Mouse (Mus musculus) kidney, postnatal 10 days (tissue): ENCODE data around the gene C1qtnf12.

Experiments used
- DNase-seq: peaks from one replicate; pipeline ENCODE4 v3.0.0; 2021; ENCODE audit warnings: mixed read lengths

C1qtnf12 gene

GRCm38 (mm10) chr4:155962167-155962971 is at the start of gene C1qtnf12:
C1qtnf12 (plus strand) TSS chr4:155962318.
- peak; percentile 75 for DNase-seq

DNA sequence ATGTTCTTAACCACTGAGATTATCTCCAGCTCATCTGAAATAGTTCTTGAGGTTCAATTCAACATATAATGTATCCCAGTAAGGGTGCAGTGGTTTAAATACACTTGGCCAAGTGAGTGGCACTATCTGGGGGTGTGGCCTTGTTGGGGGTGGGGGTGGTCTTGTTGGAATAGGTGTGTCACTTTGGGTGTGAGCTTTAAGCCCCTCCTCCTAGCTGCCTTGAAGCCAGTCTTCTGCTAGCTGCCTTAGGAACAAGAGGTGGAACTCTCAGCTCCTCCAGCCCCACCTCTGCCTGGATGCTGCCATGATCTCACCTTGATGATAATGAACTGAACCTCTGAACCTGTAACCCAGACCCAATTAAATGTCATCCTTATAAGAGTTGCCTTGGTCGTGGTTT is 30.1 kb upstream of the C1qtnf12 start:
- DNase-seq = no peak

DNA sequence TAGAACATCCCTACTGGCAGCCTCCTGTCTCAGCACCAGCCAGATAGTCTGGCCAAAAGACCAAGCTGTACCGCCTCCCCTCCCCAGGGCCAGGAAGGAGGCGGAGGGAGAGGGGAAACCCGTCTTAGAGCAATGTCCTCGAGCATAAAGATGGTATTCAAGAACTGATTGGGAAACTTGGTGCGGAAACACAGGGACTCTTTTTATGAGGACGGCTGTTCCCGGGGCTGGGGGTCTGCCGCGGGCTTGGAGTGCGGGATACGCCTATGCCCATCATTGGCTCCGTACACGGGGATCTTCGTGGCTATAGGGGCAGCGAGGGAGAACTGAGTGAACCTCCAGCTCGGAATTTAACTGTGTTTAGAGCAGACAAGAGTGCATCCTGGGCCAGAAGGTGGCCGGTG is 19.1 kb upstream of the C1qtnf12 start:
- DNase-seq = peak; percentile 53

DNA sequence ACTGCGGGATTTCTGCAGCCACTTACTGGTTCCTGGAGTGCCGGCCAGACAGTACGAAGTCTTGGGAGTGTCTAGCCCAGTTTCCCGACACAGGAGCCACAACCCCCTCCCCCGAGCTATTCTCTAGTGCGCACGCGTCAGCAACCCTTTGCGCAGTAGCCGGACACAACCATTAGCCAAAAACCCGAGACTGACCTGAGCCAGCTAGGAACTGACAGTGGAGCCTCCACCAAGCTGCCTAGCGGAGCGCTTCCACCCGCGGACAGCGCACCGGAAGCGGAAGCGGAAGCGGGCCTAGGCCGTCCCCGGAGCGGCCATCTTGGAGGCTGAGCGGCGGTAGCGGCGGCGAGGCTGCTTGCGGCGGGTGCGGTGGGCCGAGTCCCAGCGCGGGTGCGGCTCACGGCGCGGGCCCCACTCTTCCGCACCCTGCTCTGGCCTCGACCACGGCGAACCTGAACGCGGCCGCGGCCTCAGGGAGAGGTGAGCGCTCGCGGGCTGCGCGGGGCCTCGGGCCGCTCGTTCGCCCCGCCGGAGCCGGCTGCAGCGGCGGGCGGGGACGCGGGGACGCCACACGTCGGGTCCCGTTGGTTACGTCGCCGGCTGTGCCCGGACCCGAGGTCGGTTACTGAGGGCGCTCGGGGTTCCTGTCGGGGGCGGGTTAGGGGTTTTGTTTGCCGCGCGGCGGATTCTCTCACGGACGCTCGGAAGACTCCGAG is 18.4 kb upstream of the C1qtnf12 start, which contains the start of gene Ube2j2:
Ube2j2 (plus strand) TSS at position 298 of the 716 bp plus-strand sequence.
- peak; percentile 96 for DNase-seq

DNA sequence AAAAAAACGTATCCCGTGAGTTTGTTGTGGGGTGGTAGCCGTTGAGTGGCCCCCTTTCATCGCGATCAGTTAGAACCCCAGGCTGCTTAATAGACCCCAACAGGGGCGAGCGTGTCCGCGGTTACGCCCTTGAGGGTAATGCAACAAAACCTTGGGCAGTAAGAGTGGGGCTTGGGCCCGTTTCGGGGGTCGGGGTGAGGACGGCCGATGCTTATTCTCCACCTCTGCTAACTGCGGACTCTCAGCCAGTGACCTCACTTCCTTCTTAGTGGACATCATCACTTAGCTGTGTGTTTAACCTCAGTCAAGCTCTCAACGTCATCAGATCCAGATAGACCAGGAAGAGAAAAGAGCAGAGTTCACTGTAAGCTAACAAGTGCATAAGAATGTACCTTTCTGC is 17.8 kb upstream of the C1qtnf12 start:
- peak; percentile 26 for DNase-seq

DNA sequence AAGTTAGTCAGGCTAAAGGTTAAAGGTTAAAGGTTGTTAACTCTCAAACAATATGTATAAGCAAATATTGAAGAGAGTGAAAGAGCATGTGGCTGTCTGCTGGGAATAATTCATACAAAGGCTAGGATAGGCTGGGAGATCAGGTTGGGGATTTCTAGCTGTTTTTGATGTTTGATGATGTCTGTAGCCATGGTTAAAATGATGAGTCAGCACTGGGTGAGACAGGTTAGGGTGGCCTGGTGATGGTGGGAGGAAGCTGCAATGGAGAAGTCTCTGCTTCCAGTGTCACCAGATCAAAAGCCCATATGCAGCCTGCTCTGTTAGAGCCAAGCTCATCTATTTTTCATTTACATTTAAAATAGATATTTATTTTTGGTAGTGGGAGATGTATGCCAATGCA is 15.0 kb upstream of the C1qtnf12 start:
- no peak for DNase-seq

DNA sequence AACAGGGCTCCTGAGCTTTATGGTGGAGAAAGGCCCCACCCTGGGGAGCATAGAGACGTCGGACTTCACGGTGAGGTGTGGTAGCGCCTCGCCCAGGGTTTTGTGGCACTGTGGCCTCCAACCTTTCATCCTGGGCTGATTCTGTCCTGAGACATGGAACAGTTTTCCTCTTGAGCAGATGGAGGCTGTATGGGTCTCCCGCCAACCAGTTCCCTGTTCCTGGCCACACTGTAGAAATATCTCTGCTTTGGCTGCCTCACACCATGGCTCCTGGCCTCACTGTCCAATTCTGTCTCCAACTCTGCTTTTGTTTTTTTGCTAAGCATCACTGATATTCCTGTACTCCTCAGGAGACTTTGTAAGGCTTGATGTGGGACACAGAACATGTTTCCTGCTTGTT is 6.6 kb upstream of the C1qtnf12 start:
- no peak for DNase-seq

- DNase-seq = peak; percentile 88
Measured at GRCm38 (mm10) chr4:155959275-155959674, 2.8 kb upstream of the C1qtnf12 start.

GRCm38 (mm10) chr4:155963106-155963505 is 988 bp downstream of the C1qtnf12 start:
- DNase-seq = peak; percentile 30

- peak; percentile 37 for DNase-seq
Measured at GRCm38 (mm10) chr4:155964396-155964795, 2.3 kb downstream of the C1qtnf12 start.

DNA sequence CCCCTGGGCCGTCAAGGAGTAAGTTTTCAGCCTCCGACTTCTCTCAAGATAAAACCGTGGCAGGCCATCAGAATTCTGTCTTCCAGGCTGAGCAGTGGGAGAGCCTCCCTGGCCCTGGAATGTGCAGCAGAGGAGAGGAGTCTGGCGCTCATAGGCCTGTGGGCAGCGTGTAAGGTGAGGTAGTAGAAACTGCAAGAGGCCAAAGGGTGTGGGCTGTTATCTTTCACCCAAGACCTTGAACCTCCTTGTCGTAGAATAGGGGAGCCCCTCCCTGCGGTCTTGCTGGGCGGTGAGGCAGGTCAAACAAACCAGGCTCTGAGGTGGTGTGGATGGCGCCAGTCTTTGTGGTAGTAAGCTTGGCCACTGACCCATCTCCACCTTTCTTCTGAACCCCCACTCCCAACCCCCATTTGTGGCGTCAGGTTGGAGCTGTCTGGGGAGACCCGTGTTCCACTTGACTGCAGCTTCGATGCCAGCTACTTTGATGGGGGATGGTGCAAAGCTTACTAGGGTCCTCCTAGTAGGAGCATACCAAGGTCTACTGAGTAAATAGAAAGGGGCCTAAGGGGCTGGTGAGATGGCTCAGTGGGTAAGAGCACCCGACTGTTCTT is 7.0 kb downstream of the C1qtnf12 start:
- no peak for DNase-seq

GRCm38 (mm10) chr4:155970286-155970685 is 8.2 kb downstream of the C1qtnf12 start:
- DNase-seq = no peak

GRCm38 (mm10) chr4:155972651-155973050 is 10.5 kb downstream of the C1qtnf12 start:
- no peak for DNase-seq

- no peak for DNase-seq
Measured at GRCm38 (mm10) chr4:155973239-155973638, 11.1 kb downstream of the C1qtnf12 start.

DNA sequence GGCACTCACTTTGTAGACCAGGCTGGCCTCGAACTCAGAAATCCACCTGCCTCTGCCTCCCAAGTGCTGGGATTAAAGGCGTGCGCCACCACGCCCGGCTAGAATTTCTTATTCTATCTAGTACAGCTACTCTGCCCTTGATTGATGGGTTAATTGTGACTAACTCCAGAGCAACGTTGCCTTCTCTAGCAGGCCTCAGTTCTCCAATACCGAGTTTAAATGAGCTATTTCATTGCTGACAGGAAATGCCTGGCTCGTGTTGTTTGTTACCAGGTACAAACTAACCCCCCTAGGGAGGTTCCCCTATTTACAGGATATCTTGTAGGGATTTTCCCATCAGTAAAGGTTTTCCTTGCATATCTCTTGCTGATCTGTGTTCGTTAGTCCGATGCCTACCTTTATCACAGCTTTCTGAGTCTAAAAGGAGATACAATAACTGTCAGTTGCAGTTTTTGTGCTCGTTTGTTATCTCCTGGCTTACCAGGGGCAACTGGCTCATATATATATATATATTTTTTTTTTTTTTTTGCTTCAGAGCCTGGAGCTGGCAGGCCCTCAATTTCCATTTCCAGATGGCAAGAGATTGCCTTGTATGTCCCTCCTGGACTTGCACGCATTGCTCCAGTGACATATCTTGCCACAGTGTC is 19.4 kb downstream of the C1qtnf12 start:
- DNase-seq = no peak

GRCm38 (mm10) chr4:155983788-155984187 is 21.7 kb downstream of the C1qtnf12 start:
- no peak for DNase-seq

GRCm38 (mm10) chr4:155991211-155991907 is 29.2 kb downstream of the C1qtnf12 start:
- no peak for DNase-seq

GRCm38 (mm10) chr4:155991908-155992230 is 29.8 kb downstream of the C1qtnf12 start:
- no peak for DNase-seq

- peak; percentile 97 for DNase-seq
Measured at GRCm38 (mm10) chr4:155992241-155992905, 30.3 kb downstream of the C1qtnf12 start, which contains the start of the genes B3galt6 and Sdf4. B3galt6 (minus strand) TSS chr4:155992649. Sdf4 (plus strand) TSS chr4:155992872.

DNA sequence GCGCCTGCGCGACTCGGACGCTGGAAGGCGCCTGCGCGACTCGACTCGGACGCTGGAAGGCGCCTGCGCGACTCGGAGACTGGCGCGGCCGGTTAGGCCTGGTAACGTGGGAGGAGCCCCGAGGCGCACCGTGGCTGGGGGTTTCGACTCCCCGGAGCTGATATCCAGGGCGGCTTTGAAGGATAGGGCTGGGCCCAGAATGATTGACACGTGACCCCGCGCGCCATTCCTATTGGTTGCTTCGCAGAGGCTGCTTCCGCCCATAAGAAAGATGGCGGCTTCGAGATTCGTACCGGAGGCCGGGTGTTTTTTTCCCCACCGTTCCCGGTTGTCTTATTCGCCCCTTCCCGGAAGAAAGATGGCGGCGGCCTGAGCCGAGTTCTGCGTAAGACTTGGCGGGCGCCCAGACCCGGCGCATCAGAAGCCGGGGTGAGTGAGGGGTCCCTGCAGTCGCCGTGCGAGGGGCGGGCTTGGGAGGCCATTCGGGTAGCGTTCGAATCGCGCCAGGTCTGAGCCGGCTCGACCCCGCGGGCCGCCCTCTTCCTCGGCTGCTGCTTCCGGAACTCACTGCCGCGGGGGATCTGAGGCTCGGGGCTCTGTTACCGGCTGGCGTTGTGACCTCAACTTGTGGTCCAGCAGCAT is 30.9 kb downstream of the C1qtnf12 start:
- DNase-seq = peak; percentile 97

- no peak for DNase-seq
Measured at GRCm38 (mm10) chr4:155993606-155994005, 31.5 kb downstream of the C1qtnf12 start.
